Mouse (Mus musculus): ENCODE measurements at regions not wholly inside any gene's neighbourhood (a gene's known extent, or its start where the extent isn't known, plus 50 kb on each side); places are given as distances from the start of the nearest gene placed in this dataset.

GRCm38 (mm10) chr13:28586140-28586539, 328.8 kb downstream of the Gm11361 start:
- TF ChIP-seq POLR2A (IDR thresholded peaks at IDR 0.05; ENCODE audit: control insufficient read depth, extremely low read depth, insufficient read depth, low read length, poor library complexity) = no peak
- no peak for TF ChIP-seq CTCF (IDR thresholded peaks at IDR 0.05; ENCODE audit: borderline replicate concordance, control insufficient read depth, extremely low read depth, insufficient read depth, low read length, poor library complexity)

All from thymus, adult 2 months (tissue).